Mouse (Mus musculus) forebrain, embryonic 15.5 days (tissue): ENCODE results near the gene Vmn1r89. TPM values are rescaled to one million over a fixed set of nuclear protein-coding genes. Genes with fewer than 3 reads are reported as not detected.

Experiments used
- ATAC-seq: fragments of 200-750 bp; cut with Nextera tagmentation; replicated peaks from 2 replicates; pipeline ENCODE4 v1.8.0; 2017; ENCODE audit warnings: mild to moderate bottlenecking, moderate TSS enrichment, moderate library complexity
- H3K27ac ChIP-seq: fragments of 300-500 bp; sonication (generic); replicated peaks from 2 replicates; pipeline ENCODE4 v1.5.1; 2015; ENCODE audit warnings: mild to moderate bottlenecking, inconsistent platforms
- H3K27me3 ChIP-seq: fragments of 300-500 bp; sonication (generic); 2 replicates; pipeline ENCODE4 v1.6.1; 2015; ENCODE audit warnings: inconsistent platforms
- H3K36me3 ChIP-seq: fragments of 300-500 bp; sonication (generic); 2 replicates; pipeline ENCODE4 v1.6.1; 2015; ENCODE audit warnings: mild to moderate bottlenecking, inconsistent platforms
- H3K4me1 ChIP-seq: fragments of 300-500 bp; sonication (generic); 2 replicates; pipeline ENCODE4 v1.6.1; 2015; ENCODE audit warnings: inconsistent platforms
- H3K4me2 ChIP-seq: fragments of 300-500 bp; sonication (generic); replicated peaks from 2 replicates; pipeline ENCODE4 v1.6.1; 2015; ENCODE audit warnings: mild to moderate bottlenecking, inconsistent platforms
- H3K4me3 ChIP-seq: fragments of 300-500 bp; sonication (generic); 2 replicates; pipeline ENCODE4 v1.5.1; 2015; ENCODE audit warnings: mild to moderate bottlenecking, inconsistent platforms
- H3K9ac ChIP-seq: fragments of 300-500 bp; sonication (generic); replicated peaks from 2 replicates; pipeline ENCODE4 v1.6.1; 2015; ENCODE audit warnings: mild to moderate bottlenecking, inconsistent platforms
- H3K9me3 ChIP-seq: fragments of 300-500 bp; sonication (generic); 2 replicates; pipeline ENCODE4 v1.6.1; 2016; ENCODE audit warnings: inconsistent platforms
- whole genome bisulfite sequencing: fragments of 180-500 bp; shearing (Covaris S2); methylation state at CpG from one replicate; pipeline ENCODE4 v1.1.7; 2015; ENCODE audit warnings: mixed read lengths; 5-methylcytosine and 5-hydroxymethylcytosine counted together
- polyA plus RNA-seq: library from polyadenylated mRNA; unstranded; fragments of >200 nt; fragmentation: Nextera tagmentation; extraction: Ambion mirVana; gene quantifications from 2 replicates; pipeline ENCODE4 v1.2.1, GENCODE M21; 2015

Vmn1r89 gene
- not detected in 2 replicates for polyA plus RNA-seq

DNA sequence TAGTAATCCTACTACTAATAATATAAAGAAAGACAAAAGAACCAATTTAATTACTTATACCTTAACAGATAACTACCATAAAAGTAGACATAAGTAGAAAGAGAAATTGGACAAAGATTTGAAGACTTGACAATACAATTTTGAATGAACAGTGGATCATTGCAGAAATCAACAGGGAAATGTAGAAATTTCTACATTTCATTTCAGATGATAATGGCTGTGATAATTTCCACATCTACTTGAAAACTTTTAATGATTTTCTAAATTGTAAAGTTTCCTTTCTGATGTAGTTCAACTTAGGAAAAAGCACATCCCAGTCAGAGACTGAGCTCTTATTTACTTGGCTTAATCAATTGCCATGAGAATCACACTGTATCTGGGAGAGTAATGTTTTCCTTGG is at the start of gene Vmn1r89:
Gene Vmn1r89 (plus strand): TSS at position 301 of the 400 bp plus-strand sequence.
- Histone ChIP-seq H3K4me1 (no peaks in the 10 kb centered on the region), H3K36me3 (no peaks in the 10 kb centered on the region), H3K4me3 (no peak within 1 kb of the TSS), H3K4me2 (no peak within 1 kb of the TSS), H3K9ac (no peak within 1 kb of the TSS), H3K27me3 (no peaks in the 10 kb centered on the region), H3K27ac (no peak within 1 kb of the TSS), H3K9me3 (0 out of 2 replicates have a peak, but pooled peaks cover 3% of the 10 kb centered on the region)
- ATAC-seq = no peak

- no peak overlapping the region for H3K27ac ChIP-seq
- no peak overlapping the region for H3K9ac ChIP-seq
- H3K27me3 ChIP-seq = no peaks in the 10 kb centered on the region
- 54% methylated on average over 50 of the region's 50 CpGs for WGBS
- H3K4me3 ChIP-seq = no peak overlapping the region
- no peaks in the 10 kb centered on the region for H3K36me3 ChIP-seq
- no peak overlapping the region for H3K4me2 ChIP-seq
- H3K4me1 ChIP-seq = peaks cover 4% of the 10 kb centered on the region; the same call in 1 of the 2 replicates
- peak; percentile 55; the same call in 1 of the 2 replicates for ATAC-seq
- no peaks in the 10 kb centered on the region for H3K9me3 ChIP-seq
Observed at GRCm38 (mm10) chr7:13260746-13261700, 48.2 kb downstream of the Vmn1r89 start.

GRCm38 (mm10) chr7:13263851-13264250 is 51.0 kb downstream of the Vmn1r89 start:
- peaks cover 4% of the 10 kb centered on the region; the same call in 1 of the 2 replicates for H3K4me1 ChIP-seq
- no peak overlapping the region for H3K4me2 ChIP-seq
- H3K27me3 ChIP-seq = no peaks in the 10 kb centered on the region
- peaks cover 3% of the 10 kb centered on the region; the same call in 1 of the 2 replicates for H3K36me3 ChIP-seq
- H3K9me3 ChIP-seq = no peaks in the 10 kb centered on the region
- ATAC-seq = 0 out of 2 replicates have a peak, but pooled peaks have one; percentile 17
- H3K4me3 ChIP-seq = no peak overlapping the region
- WGBS = 84% methylated on average over 5 of the region's 5 CpGs
- no peak overlapping the region for H3K9ac ChIP-seq
- no peak overlapping the region for H3K27ac ChIP-seq

DNA sequence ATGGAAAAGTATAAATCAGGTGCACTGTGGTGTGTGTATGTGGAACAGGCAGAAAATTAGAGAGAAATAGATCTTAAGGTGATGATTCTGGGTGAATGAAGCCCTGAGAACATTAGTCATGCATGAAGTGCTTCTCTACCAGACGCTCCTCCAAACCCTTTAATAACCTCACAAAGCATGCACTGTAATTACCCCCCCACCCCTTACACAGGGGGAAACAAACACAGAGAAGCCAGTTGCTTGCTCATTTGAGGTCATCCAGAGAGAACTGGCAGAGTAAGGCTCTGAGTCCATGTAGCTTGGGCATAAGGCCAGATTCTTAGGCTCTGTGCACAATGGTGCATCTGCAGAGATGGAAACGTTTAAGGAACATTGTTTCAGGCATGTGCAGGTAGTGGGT is 51.6 kb downstream of the Vmn1r89 start:
- no peak overlapping the region for H3K4me2 ChIP-seq
- peaks cover 3% of the 10 kb centered on the region; the same call in 1 of the 2 replicates for H3K36me3 ChIP-seq
- no peak overlapping the region for H3K9ac ChIP-seq
- WGBS = 11% methylated on average over 2 of the region's 2 CpGs
- 0 out of 2 replicates have a peak, but pooled peaks have one; percentile 20 for ATAC-seq
- H3K4me1 ChIP-seq = peaks cover 4% of the 10 kb centered on the region; the same call in 1 of the 2 replicates
- no peaks in the 10 kb centered on the region for H3K27me3 ChIP-seq
- H3K9me3 ChIP-seq = no peaks in the 10 kb centered on the region
- no peak overlapping the region for H3K27ac ChIP-seq
- no peak overlapping the region for H3K4me3 ChIP-seq

DNA sequence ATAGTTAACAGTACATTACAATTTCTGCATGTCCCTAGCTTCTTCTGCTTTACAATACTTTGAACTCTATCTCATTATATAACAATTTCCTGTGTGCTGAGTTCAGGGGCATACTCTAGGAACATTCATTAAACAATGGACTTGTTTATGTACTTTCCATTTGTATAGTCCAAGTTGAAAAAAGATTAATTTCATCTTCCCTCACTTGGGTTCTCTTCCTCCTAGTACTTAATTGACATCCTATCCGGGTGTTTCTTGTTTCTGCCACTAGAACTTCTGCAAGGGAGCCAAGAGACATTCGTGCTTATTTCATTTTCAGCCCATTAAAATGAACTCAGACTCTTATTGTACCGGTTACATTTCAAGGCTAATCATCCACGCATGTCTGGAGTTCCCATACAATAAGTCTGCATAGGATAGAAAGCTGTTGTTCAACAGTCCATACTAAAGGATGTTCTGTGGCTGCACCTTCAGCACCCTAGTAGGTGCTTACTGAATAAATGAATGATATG is 56.0 kb downstream of the Vmn1r89 start:
- Histone ChIP-seq H3K4me2 (no peak overlapping the region), H3K9ac (no peak overlapping the region), H3K27ac (no peak overlapping the region), H3K4me3 (no peak overlapping the region), H3K4me1 (peaks cover 4% of the 10 kb centered on the region; the same call in 1 of the 2 replicates), H3K9me3 (no peaks in the 10 kb centered on the region), H3K27me3 (no peaks in the 10 kb centered on the region), H3K36me3 (peaks cover 5% of the 10 kb centered on the region; the same call in 1 of the 2 replicates)
- no peak for ATAC-seq
- 93% methylated on average over 4 of the region's 4 CpGs for WGBS

- H3K27ac ChIP-seq = no peak overlapping the region
- WGBS = 74% methylated on average over 11 of the region's 11 CpGs
- H3K36me3 ChIP-seq = peaks cover 7% of the 10 kb centered on the region; the same call in 1 of the 2 replicates
- no peak for ATAC-seq
- H3K4me3 ChIP-seq = no peak overlapping the region
- H3K27me3 ChIP-seq = no peaks in the 10 kb centered on the region
- no peaks in the 10 kb centered on the region for H3K9me3 ChIP-seq
- H3K4me1 ChIP-seq = peaks cover 3% of the 10 kb centered on the region; the same call in 1 of the 2 replicates
- no peak overlapping the region for H3K4me2 ChIP-seq
- H3K9ac ChIP-seq = no peak overlapping the region
Observed at GRCm38 (mm10) chr7:13269394-13269793, 56.6 kb downstream of the Vmn1r89 start.

Other genes with a start within 250 kb of the Vmn1r89 start
- gene Zfp324, start 247.2 kb upstream of the Vmn1r89 start, polyA plus RNA-seq = 15.9 TPM in 2 replicates
- 11.7 and 12.5 TPM in 2 replicates for gene Zfp446, start 235.2 kb upstream of the Vmn1r89 start, polyA plus RNA-seq
- 0.20 and 0.50 TPM in 2 replicates for gene Slc27a5, start 214.8 kb upstream of the Vmn1r89 start, polyA plus RNA-seq
- 252 and 278 TPM in 2 replicates for gene Trim28, start 213.9 kb upstream of the Vmn1r89 start, polyA plus RNA-seq
- 40.4 and 44.2 TPM in 2 replicates for gene Zbtb45, start 203.0 kb upstream of the Vmn1r89 start, polyA plus RNA-seq
- gene Chmp2a, start 178.2 kb upstream of the Vmn1r89 start, polyA plus RNA-seq = 180 and 184 TPM in 2 replicates
- 118 and 131 TPM in 2 replicates for gene Ube2m, start 174.7 kb upstream of the Vmn1r89 start, polyA plus RNA-seq
- 7.9 and 8.7 TPM in 2 replicates for gene Mzf1, start 158.3 kb upstream of the Vmn1r89 start, polyA plus RNA-seq
- gene Vmn1r85, start 117.8 kb upstream of the Vmn1r89 start, polyA plus RNA-seq = 0.04 and 0.06 TPM in 2 replicates
- not detected in 2 replicates for gene Vmn1r86, start 93.1 kb upstream of the Vmn1r89 start, polyA plus RNA-seq
- gene Vmn1r87, start 72.9 kb upstream of the Vmn1r89 start, polyA plus RNA-seq = not detected in 2 replicates
- not detected in 2 replicates for gene Vmn1r88, start 53.5 kb upstream of the Vmn1r89 start, polyA plus RNA-seq
- 50.7 and 54.9 TPM in 2 replicates for gene Lig1, start 64.3 kb downstream of the Vmn1r89 start, polyA plus RNA-seq
- 12.8 and 14.6 TPM in 2 replicates for gene Zswim9, start 65.7 kb downstream of the Vmn1r89 start, polyA plus RNA-seq
- gene Pla2g4c, start 111.6 kb downstream of the Vmn1r89 start, polyA plus RNA-seq = 0.61 and 0.65 TPM in 2 replicates
- gene Cabp5, start 185.1 kb downstream of the Vmn1r89 start, polyA plus RNA-seq = 0.09 TPM in 1 of 2 replicates, not detected in the other
- gene Bsph1, start 237.8 kb downstream of the Vmn1r89 start, polyA plus RNA-seq = not detected in 2 replicates